Mouse (Mus musculus) heart, adult 2 months (tissue): ENCODE measurements around the gene Cnfn. TPM values are rescaled to one million over a fixed set of nuclear protein-coding genes. Genes with fewer than 3 reads are reported as not detected.

Experiments
- DNase-seq, 2 experiments: peaks; one replicate each; pipeline ENCODE4 v3.0.0; 2021
- H3K27ac ChIP-seq: fragments of 200-600 bp; 2 replicates; pipeline ENCODE4 v1.8.1; 2022
- H3K27me3 ChIP-seq: fragments of 200-500 bp; 2 replicates; pipeline ENCODE4 v1.6.1; 2012; ENCODE audit warnings: mild to moderate bottlenecking, low read length, inconsistent platforms, mixed read lengths; ENCODE audit not compliant: control insufficient read depth, insufficient read depth
- H3K36me3 ChIP-seq: fragments of 200-500 bp; 2 replicates; pipeline ENCODE4 v1.6.1; 2012; ENCODE audit warnings: low read length, inconsistent platforms; ENCODE audit not compliant: control insufficient read depth, insufficient read depth
- H3K4me1 ChIP-seq: fragments of 200-500 bp; 2 replicates; pipeline ENCODE4 v1.6.1; 2011; ENCODE audit warnings: low read length; ENCODE audit not compliant: control insufficient read depth, insufficient read depth
- H3K4me3 ChIP-seq: fragments of 200-600 bp; 2 replicates; pipeline ENCODE4 v1.8.1; 2022
- H3K79me2 ChIP-seq: fragments of 200-500 bp; replicated peaks from 2 replicates; pipeline ENCODE4 v1.6.1; 2012; ENCODE audit warnings: mild to moderate bottlenecking, inconsistent platforms, low read length, moderate library complexity, mixed read lengths; ENCODE audit not compliant: control insufficient read depth, insufficient read depth
- H3K9ac ChIP-seq: fragments of 200-500 bp; 2 replicates; pipeline ENCODE4 v1.6.1; 2012; ENCODE audit warnings: low read depth, mild to moderate bottlenecking, control low read depth, inconsistent platforms, low read length, mixed read lengths
- CTCF ChIP-seq: fragments of 200-600 bp; IDR thresholded peaks from 2 replicates; pipeline ENCODE4 v1.8.1; 2022; ENCODE audit warnings: antibody characterized with exemption, mild to moderate bottlenecking, moderate library complexity
- EP300 ChIP-seq: fragments of 200-500 bp; IDR thresholded peaks from 2 replicates; pipeline ENCODE4 v1.6.1; 2011; ENCODE audit warnings: low read depth, low read length, control low read depth; ENCODE audit not compliant: insufficient read depth
- POLR2A ChIP-seq: fragments of 200-500 bp; IDR thresholded peaks from 2 replicates; pipeline ENCODE4 v1.6.1; 2011; ENCODE audit warnings: mild to moderate bottlenecking, low read depth, low read length, control low read depth; ENCODE audit not compliant: insufficient read depth
- WGBS: fragments of 180-500 bp; shearing (Covaris S2); methylation state at CpG from one replicate; pipeline ENCODE4 v1.1.7; 2018; 5-methylcytosine and 5-hydroxymethylcytosine counted together
- intact Hi-C: fragments of 180-260 bp; cut with DNase I; formaldehyde crosslinking; loops from one replicate; pipeline ENCODE4 v1.15.1; 2025
- polyA plus RNA-seq: library from polyadenylated mRNA; depleted of rRNA; stranded (reverse); fragments of >200 nt; gene quantifications from 2 replicates; pipeline ENCODE4 v1.2.3, GENCODE M21; 2012; rRNA removed
- total RNA-seq, 2 experiments: library from RNA; stranded (reverse); gene quantifications; 2 replicates each; pipeline ENCODE4 v1.2.3; 2021

The Cnfn gene
- total and polyA plus RNA-seq, 3 experiments: not detected

GRCm38 (mm10) chr7:25323219-25323618, 46.3 kb downstream of the Cnfn start:
- DNase-seq: no peak
- Histone ChIP-seq H3K27ac (no peak overlapping the region), H3K36me3 (no peaks in the 10 kb centered on the region), H3K9ac (no peak overlapping the region), H3K27me3 (no peaks in the 10 kb centered on the region), H3K79me2 (no peaks in the 10 kb centered on the region; the same call in 1 of the 2 replicates), H3K4me3 (no peak overlapping the region), H3K4me1 (no peaks in the 10 kb centered on the region; the same call in 1 of the 2 replicates)
- TF ChIP-seq CTCF (no peak), EP300 (no peak), POLR2A (no peak)
- 81% methylated on average over 2 of the region's 2 CpGs for WGBS
- intact Hi-C loops: no loop called here

- Histone ChIP-seq H3K27ac (no peak overlapping the region), H3K4me1 (peaks cover 3% of the 10 kb centered on the region), H3K4me3 (no peak overlapping the region), H3K36me3 (no peaks in the 10 kb centered on the region), H3K9ac (no peak overlapping the region), H3K27me3 (no peaks in the 10 kb centered on the region), H3K79me2 (no peaks in the 10 kb centered on the region; the same call in 1 of the 2 replicates)
- TF ChIP-seq EP300: no peak
- TF ChIP-seq POLR2A: no peak
- TF ChIP-seq CTCF: no peak
- 25% methylated on average over 6 of the region's 6 CpGs for WGBS
- intact Hi-C loops: no loop called here
- no peak for DNase-seq
These were observed 47.5 kb downstream of the Cnfn start for GRCm38 (mm10) chr7:25322058-25322484.

Other genes starting within 250 kb of the Cnfn start
- under 1 TPM; 0.39 to 0.64 TPM for gene Pou2f2, start 190.0 kb downstream of the Cnfn start, total RNA-seq
- 0.38 and 1.5 TPM in 2 replicates for gene Pou2f2, start 190.0 kb downstream of the Cnfn start, polyA plus RNA-seq
- 10 to 100 TPM; 14.3 to 18.4 TPM for gene Dedd2, start 149.1 kb downstream of the Cnfn start, total RNA-seq
- 18.7 and 21.7 TPM in 2 replicates for gene Dedd2, start 149.1 kb downstream of the Cnfn start, polyA plus RNA-seq
- gene Zfp526, start 148.3 kb downstream of the Cnfn start, total RNA-seq: 1 to 10 TPM; 7.4 to 9.6 TPM
- 6.9 and 8.1 TPM in 2 replicates for gene Zfp526, start 148.3 kb downstream of the Cnfn start, polyA plus RNA-seq
- gene Gsk3a, start 131.9 kb downstream of the Cnfn start, total RNA-seq: 10 to 100 TPM; 61.7 to 69.4 TPM
- gene Gsk3a, start 131.9 kb downstream of the Cnfn start, polyA plus RNA-seq: 105 and 123 TPM in 2 replicates
- 10 to 100 TPM; 16.5 to 21.2 TPM for gene Erf, start 119.0 kb downstream of the Cnfn start, total RNA-seq
- 11.9 and 17.1 TPM in 2 replicates for gene Erf, start 119.0 kb downstream of the Cnfn start, polyA plus RNA-seq
- 10 to 100 TPM; 62.8 to 62.9 TPM for gene Cic, start 102.0 kb downstream of the Cnfn start, total RNA-seq
- 37.7 and 41.6 TPM in 2 replicates for gene Cic, start 102.0 kb downstream of the Cnfn start, polyA plus RNA-seq
- gene Pafah1b3, start 71.7 kb downstream of the Cnfn start, total RNA-seq: 1 to 10 TPM; 2.4 to 3.1 TPM
- gene Pafah1b3, start 71.7 kb downstream of the Cnfn start, polyA plus RNA-seq: 6.6 and 9.3 TPM in 2 replicates
- gene Prr19, start 68.3 kb downstream of the Cnfn start, total RNA-seq: not detected
- not detected in 2 replicates for gene Prr19, start 68.3 kb downstream of the Cnfn start, polyA plus RNA-seq
- not detected for gene Tmem145, start 63.6 kb downstream of the Cnfn start, total RNA-seq
- gene Tmem145, start 63.6 kb downstream of the Cnfn start, polyA plus RNA-seq: 0.06 TPM in 1 of 2 replicates, not detected in the other
- gene Megf8, start 52.6 kb downstream of the Cnfn start, total RNA-seq: 10 to 100 TPM; 28.9 to 31.7 TPM
- 21.5 and 24.8 TPM in 2 replicates for gene Megf8, start 52.6 kb downstream of the Cnfn start, polyA plus RNA-seq
- 10 to 100 TPM; 42.7 to 44.1 TPM for gene Lipe, start 29.0 kb upstream of the Cnfn start, total RNA-seq
- 63.0 and 97.8 TPM in 2 replicates for gene Lipe, start 29.0 kb upstream of the Cnfn start, polyA plus RNA-seq
- gene Cxcl17, start 43.2 kb upstream of the Cnfn start, total RNA-seq: not detected
- gene Cxcl17, start 43.2 kb upstream of the Cnfn start, polyA plus RNA-seq: 8.1 TPM in 1 of 2 replicates, not detected in the other
- 10 to 100 TPM; 13.5 to 14.6 TPM for gene Ceacam1, start 107.9 kb upstream of the Cnfn start, total RNA-seq
- gene Ceacam1, start 107.9 kb upstream of the Cnfn start, polyA plus RNA-seq: 9.8 and 17.3 TPM in 2 replicates
- gene Ceacam2, start 170.1 kb upstream of the Cnfn start, total RNA-seq: 1 to 10 TPM; 2.6 to 3.3 TPM
- gene Ceacam2, start 170.1 kb upstream of the Cnfn start, polyA plus RNA-seq: 0.06 and 0.10 TPM in 2 replicates
- under 1 TPM in 1 of 2 experiments, not detected in 1; 0.47 TPM for gene Erich4, start 246.2 kb upstream of the Cnfn start, total RNA-seq
- gene Erich4, start 246.2 kb upstream of the Cnfn start, polyA plus RNA-seq: not detected in 2 replicates
- 10 to 100 TPM; 52.2 to 61.8 TPM for gene Dmac2, start 249.7 kb upstream of the Cnfn start, total RNA-seq
- gene Dmac2, start 249.7 kb upstream of the Cnfn start, polyA plus RNA-seq: 83.8 and 85.2 TPM in 2 replicates